Mouse (Mus musculus): Measurements from ENCODE around the gene Rmnd5a.

The Rmnd5a gene

GRCm38 (mm10) chr6:71442130-71442529 lies 1.7 kb upstream of the Rmnd5a start:
- DNase-seq (ENCODE audit: low spot score in 2 of 2): no peak

GRCm38 (mm10) chr6:71441251-71441580 lies 779 bp upstream of the Rmnd5a start:
- no peak for DNase-seq (ENCODE audit: low spot score in 2 of 2)

GRCm38 (mm10) chr6:71440217-71440491 lies 283 bp downstream of the Rmnd5a start:
- DNase-seq (ENCODE audit: low spot score in 2 of 2): no peak

- peak; percentile 52 for DNase-seq (ENCODE audit: low spot score in 2 of 2)
Measured at GRCm38 (mm10) chr6:71439506-71440216, 776 bp downstream of the Rmnd5a start.

- DNase-seq (ENCODE audit: low spot score in 2 of 2): no peak
Measured at GRCm38 (mm10) chr6:71438070-71438469, 2.4 kb downstream of the Rmnd5a start.

- no peak for DNase-seq (ENCODE audit: low spot score in 2 of 2)
Measured at GRCm38 (mm10) chr6:71427996-71428725, 12.3 kb downstream of the Rmnd5a start.

GRCm38 (mm10) chr6:71425681-71426080 lies 14.8 kb downstream of the Rmnd5a start:
- no peak for DNase-seq (ENCODE audit: low spot score in 2 of 2)

GRCm38 (mm10) chr6:71423116-71423515 lies 17.3 kb downstream of the Rmnd5a start:
- DNase-seq (ENCODE audit: low spot score in 2 of 2): no peak

GRCm38 (mm10) chr6:71422162-71422561 lies 18.3 kb downstream of the Rmnd5a start:
- DNase-seq (ENCODE audit: low spot score in 2 of 2): no peak

GRCm38 (mm10) chr6:71420848-71421247 lies 19.6 kb downstream of the Rmnd5a start:
- DNase-seq (ENCODE audit: low spot score in 2 of 2): no peak

- DNase-seq (ENCODE audit: low spot score in 2 of 2): peak in 1 of 2 experiments; percentile 32
Measured at GRCm38 (mm10) chr6:71418874-71419273, 21.6 kb downstream of the Rmnd5a start.

GRCm38 (mm10) chr6:71415446-71415845 lies 25.0 kb downstream of the Rmnd5a start:
- DNase-seq (ENCODE audit: low spot score in 2 of 2): no peak

- DNase-seq (ENCODE audit: low spot score in 2 of 2): no peak
Measured at GRCm38 (mm10) chr6:71414624-71415023, 25.8 kb downstream of the Rmnd5a start.

GRCm38 (mm10) chr6:71398829-71399609 lies 41.4 kb downstream of the Rmnd5a start:
- DNase-seq (ENCODE audit: low spot score in 2 of 2): no peak

- no peak for DNase-seq (ENCODE audit: low spot score in 2 of 2)
Measured at GRCm38 (mm10) chr6:71396761-71397160, 43.7 kb downstream of the Rmnd5a start.

GRCm38 (mm10) chr6:71396016-71396415 lies 44.4 kb downstream of the Rmnd5a start:
- no peak for DNase-seq (ENCODE audit: low spot score in 2 of 2)

GRCm38 (mm10) chr6:71390496-71390895 lies 49.9 kb downstream of the Rmnd5a start:
- no peak for DNase-seq (ENCODE audit: low spot score in 2 of 2)

- no peak for DNase-seq (ENCODE audit: low spot score in 2 of 2)
Measured at GRCm38 (mm10) chr6:71381654-71382053, 58.8 kb downstream of the Rmnd5a start.

- no peak for DNase-seq (ENCODE audit: low spot score in 2 of 2)
Measured at GRCm38 (mm10) chr6:71376711-71377110, 63.7 kb downstream of the Rmnd5a start.

GRCm38 (mm10) chr6:71374921-71375320 lies 65.5 kb downstream of the Rmnd5a start:
- no peak for DNase-seq (ENCODE audit: low spot score in 2 of 2)

GRCm38 (mm10) chr6:71374311-71374829 lies 66.1 kb downstream of the Rmnd5a start:
- DNase-seq (ENCODE audit: low spot score in 2 of 2): no peak

- DNase-seq (ENCODE audit: low spot score in 2 of 2): no peak
Measured at GRCm38 (mm10) chr6:71373249-71373775, 67.1 kb downstream of the Rmnd5a start, which contains the start of gene Cd8a. Gene Cd8a, plus strand, starts transcription at chr6:71373427.

All from urinary bladder, postnatal 36 days (tissue).